Mouse (Mus musculus): ENCODE results near the gene Myo18a. TPM values are rescaled to one million over a fixed set of nuclear protein-coding genes. Genes with fewer than 3 reads are reported as not detected.

Myo18a gene
- polyA plus RNA-seq, 1 experiment from 2014 or later, result 32.4 TPM

GRCm38 (mm10) chr11:77843068-77843905, 80.2 kb downstream of the Myo18a start:
- H3K27me3 ChIP-seq (ENCODE audit: insufficient read depth, low read length), result 0 out of 2 replicates have a peak, but pooled peaks cover 8% of the 10 kb centered on the region
- H3K9me3 ChIP-seq (ENCODE audit: low read length), result no peaks in the 10 kb centered on the region
- peaks cover 18% of the 10 kb centered on the region for H3K4me1 ChIP-seq (ENCODE audit: insufficient read depth, low read length)
- no peak overlapping the region for H3K4me2 ChIP-seq (replicated peaks; ENCODE audit: low read depth, low read length)
- H3K4me3 ChIP-seq (ENCODE audit: low read length), result no peak overlapping the region
- peaks cover 47% of the 10 kb centered on the region for H3K36me3 ChIP-seq (ENCODE audit: insufficient read depth, low read length)
- ATAC-seq (ENCODE audit: low FRiP score, low TSS enrichment), result no peak
- no peak overlapping the region for H3K27ac ChIP-seq (ENCODE audit: low read length)
- WGBS, result 88% methylated on average over 21 of the region's 21 CpGs
- no peak overlapping the region for H3K9ac ChIP-seq (replicated peaks; ENCODE audit: low read length)

- H3K4me2 ChIP-seq (replicated peaks; ENCODE audit: low read depth, low read length), result no peak overlapping the region
- no peak for ATAC-seq (ENCODE audit: low FRiP score, low TSS enrichment)
- H3K27me3 ChIP-seq (ENCODE audit: insufficient read depth, low read length), result 0 out of 2 replicates have a peak, but pooled peaks cover 6% of the 10 kb centered on the region
- H3K36me3 ChIP-seq (ENCODE audit: insufficient read depth, low read length), result peaks cover 47% of the 10 kb centered on the region
- H3K4me1 ChIP-seq (ENCODE audit: insufficient read depth, low read length), result peaks cover 20% of the 10 kb centered on the region
- no peaks in the 10 kb centered on the region for H3K9me3 ChIP-seq (ENCODE audit: low read length)
- no peak overlapping the region for H3K9ac ChIP-seq (replicated peaks; ENCODE audit: low read length)
- H3K27ac ChIP-seq (ENCODE audit: low read length), result no peak overlapping the region
- WGBS, result 66% methylated on average over 4 of the region's 4 CpGs
- H3K4me3 ChIP-seq (ENCODE audit: low read length), result no peak overlapping the region
Measured at GRCm38 (mm10) chr11:77843906-77844200, 80.8 kb downstream of the Myo18a start.

- peaks cover 5% of the 10 kb centered on the region; the same call in 1 of the 2 replicates for H3K27me3 ChIP-seq (ENCODE audit: insufficient read depth, low read length)
- H3K9ac ChIP-seq (replicated peaks; ENCODE audit: low read length), result no peak overlapping the region
- WGBS, result 32% methylated on average over 9 of the region's 9 CpGs
- H3K4me2 ChIP-seq (replicated peaks; ENCODE audit: low read depth, low read length), result no peak overlapping the region
- no peak overlapping the region for H3K27ac ChIP-seq (ENCODE audit: low read length)
- H3K4me3 ChIP-seq (ENCODE audit: low read length), result no peak overlapping the region
- no peaks in the 10 kb centered on the region for H3K9me3 ChIP-seq (ENCODE audit: low read length)
- peak; percentile 78 for ATAC-seq (ENCODE audit: low FRiP score, low TSS enrichment)
- H3K4me1 ChIP-seq (ENCODE audit: insufficient read depth, low read length), result peaks cover 24% of the 10 kb centered on the region
- H3K36me3 ChIP-seq (ENCODE audit: insufficient read depth, low read length), result peaks cover 48% of the 10 kb centered on the region
Measured at GRCm38 (mm10) chr11:77847599-77848128, 84.6 kb downstream of the Myo18a start.

GRCm38 (mm10) chr11:77848131-77848530, 85.1 kb downstream of the Myo18a start:
- H3K36me3 ChIP-seq (ENCODE audit: insufficient read depth, low read length), result peaks cover 47% of the 10 kb centered on the region
- H3K27ac ChIP-seq (ENCODE audit: low read length), result no peak overlapping the region
- ATAC-seq (ENCODE audit: low FRiP score, low TSS enrichment), result peak; percentile 13; the same call in 1 of the 2 replicates
- no peak overlapping the region for H3K4me3 ChIP-seq (ENCODE audit: low read length)
- no peaks in the 10 kb centered on the region for H3K9me3 ChIP-seq (ENCODE audit: low read length)
- 14% methylated on average over 5 of the region's 5 CpGs for WGBS
- H3K9ac ChIP-seq (replicated peaks; ENCODE audit: low read length), result no peak overlapping the region
- peaks cover 4% of the 10 kb centered on the region for H3K27me3 ChIP-seq (ENCODE audit: insufficient read depth, low read length)
- H3K4me2 ChIP-seq (replicated peaks; ENCODE audit: low read depth, low read length), result no peak overlapping the region
- H3K4me1 ChIP-seq (ENCODE audit: insufficient read depth, low read length), result peaks cover 24% of the 10 kb centered on the region

- Histone ChIP-seq H3K9ac (replicated peaks; ENCODE audit: low read length) (no peak overlapping the region), H3K4me1 (ENCODE audit: insufficient read depth, low read length) (peaks cover 24% of the 10 kb centered on the region), H3K36me3 (ENCODE audit: insufficient read depth, low read length) (peaks cover 44% of the 10 kb centered on the region), H3K27ac (ENCODE audit: low read length) (no peak overlapping the region), H3K27me3 (ENCODE audit: insufficient read depth, low read length) (peaks cover 4% of the 10 kb centered on the region), H3K4me2 (replicated peaks; ENCODE audit: low read depth, low read length) (no peak overlapping the region), H3K9me3 (ENCODE audit: low read length) (no peaks in the 10 kb centered on the region), H3K4me3 (ENCODE audit: low read length) (no peak overlapping the region)
- no peak for ATAC-seq (ENCODE audit: low FRiP score, low TSS enrichment)
- 77% methylated on average over 7 of the region's 7 CpGs for WGBS
Measured at GRCm38 (mm10) chr11:77849151-77849550, 86.1 kb downstream of the Myo18a start.

- H3K4me2 ChIP-seq (replicated peaks; ENCODE audit: low read depth, low read length), result 0 out of 2 replicates have a peak overlapping the region, but pooled peaks have one; percentile 10
- H3K27me3 ChIP-seq (ENCODE audit: insufficient read depth, low read length), result peaks cover 4% of the 10 kb centered on the region
- H3K9me3 ChIP-seq (ENCODE audit: low read length), result no peaks in the 10 kb centered on the region
- WGBS, result 47% methylated on average over 24 of the region's 24 CpGs
- H3K36me3 ChIP-seq (ENCODE audit: insufficient read depth, low read length), result peaks cover 37% of the 10 kb centered on the region
- ATAC-seq (ENCODE audit: low FRiP score, low TSS enrichment), result no peak
- no peak overlapping the region for H3K4me3 ChIP-seq (ENCODE audit: low read length)
- no peak overlapping the region for H3K27ac ChIP-seq (ENCODE audit: low read length)
- H3K9ac ChIP-seq (replicated peaks; ENCODE audit: low read length), result no peak overlapping the region
- peaks cover 31% of the 10 kb centered on the region for H3K4me1 ChIP-seq (ENCODE audit: insufficient read depth, low read length)
Measured at GRCm38 (mm10) chr11:77850401-77851244, 87.6 kb downstream of the Myo18a start.

GRCm38 (mm10) chr11:77851483-77852010, 88.5 kb downstream of the Myo18a start:
- Histone ChIP-seq H3K9me3 (ENCODE audit: low read length) (no peaks in the 10 kb centered on the region), H3K4me2 (replicated peaks; ENCODE audit: low read depth, low read length) (no peak overlapping the region), H3K27ac (ENCODE audit: low read length) (no peak overlapping the region), H3K4me3 (ENCODE audit: low read length) (no peak overlapping the region), H3K27me3 (ENCODE audit: insufficient read depth, low read length) (peaks cover 4% of the 10 kb centered on the region), H3K36me3 (ENCODE audit: insufficient read depth, low read length) (peaks cover 27% of the 10 kb centered on the region), H3K9ac (replicated peaks; ENCODE audit: low read length) (no peak overlapping the region), H3K4me1 (ENCODE audit: insufficient read depth, low read length) (peaks cover 29% of the 10 kb centered on the region)
- ATAC-seq (ENCODE audit: low FRiP score, low TSS enrichment), result no peak
- WGBS, result 67% methylated on average over 6 of the region's 6 CpGs

GRCm38 (mm10) chr11:77852195-77852594, 89.1 kb downstream of the Myo18a start:
- no peak overlapping the region for H3K27ac ChIP-seq (ENCODE audit: low read length)
- WGBS, result 61% methylated on average over 3 of the region's 3 CpGs
- H3K4me3 ChIP-seq (ENCODE audit: low read length), result no peak overlapping the region
- peaks cover 23% of the 10 kb centered on the region for H3K4me1 ChIP-seq (ENCODE audit: insufficient read depth, low read length)
- no peaks in the 10 kb centered on the region for H3K9me3 ChIP-seq (ENCODE audit: low read length)
- no peak overlapping the region for H3K9ac ChIP-seq (replicated peaks; ENCODE audit: low read length)
- no peak for ATAC-seq (ENCODE audit: low FRiP score, low TSS enrichment)
- no peak overlapping the region for H3K4me2 ChIP-seq (replicated peaks; ENCODE audit: low read depth, low read length)
- H3K36me3 ChIP-seq (ENCODE audit: insufficient read depth, low read length), result peaks cover 23% of the 10 kb centered on the region
- peaks cover 4% of the 10 kb centered on the region for H3K27me3 ChIP-seq (ENCODE audit: insufficient read depth, low read length)

GRCm38 (mm10) chr11:77852941-77853668, 90.1 kb downstream of the Myo18a start:
- ATAC-seq (ENCODE audit: low FRiP score, low TSS enrichment), result peak; percentile 11; the same call in 1 of the 2 replicates
- peaks cover 20% of the 10 kb centered on the region for H3K4me1 ChIP-seq (ENCODE audit: insufficient read depth, low read length)
- H3K27me3 ChIP-seq (ENCODE audit: insufficient read depth, low read length), result peaks cover 8% of the 10 kb centered on the region
- H3K4me3 ChIP-seq (ENCODE audit: low read length), result no peak overlapping the region
- H3K9ac ChIP-seq (replicated peaks; ENCODE audit: low read length), result no peak overlapping the region
- H3K4me2 ChIP-seq (replicated peaks; ENCODE audit: low read depth, low read length), result no peak overlapping the region
- H3K9me3 ChIP-seq (ENCODE audit: low read length), result no peaks in the 10 kb centered on the region
- 88% methylated on average over 17 of the region's 17 CpGs for WGBS
- H3K27ac ChIP-seq (ENCODE audit: low read length), result no peak overlapping the region
- peaks cover 24% of the 10 kb centered on the region for H3K36me3 ChIP-seq (ENCODE audit: insufficient read depth, low read length)

Data from kidney, embryonic 16.5 days (tissue).